Mouse (Mus musculus) olfactory bulb, adult 2 months (tissue): Measurements from ENCODE around the gene Drd5. TPM values are rescaled to one million over a fixed set of nuclear protein-coding genes. Genes with fewer than 3 reads are reported as not detected.

Source experiments
- H3K27ac ChIP-seq: fragments of 200-500 bp; 2 replicates; pipeline ENCODE4 v1.5.1; 2012; ENCODE audit warnings: low read depth, low read length; ENCODE audit not compliant: insufficient read depth
- H3K4me1 ChIP-seq: fragments of 200-500 bp; 2 replicates; pipeline ENCODE4 v1.6.1; 2012; ENCODE audit warnings: low read length; ENCODE audit not compliant: control insufficient read depth, insufficient read depth
- H3K4me3 ChIP-seq: fragments of 200-500 bp; 2 replicates; pipeline ENCODE4 v1.5.1; 2012; ENCODE audit warnings: mild to moderate bottlenecking, low read depth, low read length, moderate library complexity; ENCODE audit not compliant: insufficient read depth
- CTCF ChIP-seq: fragments of 200-500 bp; IDR thresholded peaks from 2 replicates; pipeline ENCODE4 v1.5.1; 2012; ENCODE audit warnings: low read depth, mild to moderate bottlenecking, low read length, moderate library complexity; ENCODE audit not compliant: insufficient read depth
- POLR2A ChIP-seq: fragments of 200-500 bp; IDR thresholded peaks from 2 replicates; pipeline ENCODE4 v1.6.1; 2012; ENCODE audit warnings: mild to moderate bottlenecking, low read depth, low read length, moderate library complexity; ENCODE audit not compliant: insufficient read depth
- WGBS: fragments of 180-500 bp; shearing (Covaris S2); methylation state at CpG from one replicate; pipeline ENCODE4 v1.1.7; 2018; 5-methylcytosine and 5-hydroxymethylcytosine counted together
- polyA plus RNA-seq: library from polyadenylated mRNA; stranded (reverse); fragments of >200 nt; gene quantifications from 2 replicates; pipeline ENCODE4 v1.2.4, GENCODE M21; 2012; ENCODE audit warnings: low replicate concordance; ENCODE audit not compliant: missing spikeins, insufficient read depth, insufficient read length

Drd5 gene
- polyA plus RNA-seq, result not detected in 2 replicates

DNA sequence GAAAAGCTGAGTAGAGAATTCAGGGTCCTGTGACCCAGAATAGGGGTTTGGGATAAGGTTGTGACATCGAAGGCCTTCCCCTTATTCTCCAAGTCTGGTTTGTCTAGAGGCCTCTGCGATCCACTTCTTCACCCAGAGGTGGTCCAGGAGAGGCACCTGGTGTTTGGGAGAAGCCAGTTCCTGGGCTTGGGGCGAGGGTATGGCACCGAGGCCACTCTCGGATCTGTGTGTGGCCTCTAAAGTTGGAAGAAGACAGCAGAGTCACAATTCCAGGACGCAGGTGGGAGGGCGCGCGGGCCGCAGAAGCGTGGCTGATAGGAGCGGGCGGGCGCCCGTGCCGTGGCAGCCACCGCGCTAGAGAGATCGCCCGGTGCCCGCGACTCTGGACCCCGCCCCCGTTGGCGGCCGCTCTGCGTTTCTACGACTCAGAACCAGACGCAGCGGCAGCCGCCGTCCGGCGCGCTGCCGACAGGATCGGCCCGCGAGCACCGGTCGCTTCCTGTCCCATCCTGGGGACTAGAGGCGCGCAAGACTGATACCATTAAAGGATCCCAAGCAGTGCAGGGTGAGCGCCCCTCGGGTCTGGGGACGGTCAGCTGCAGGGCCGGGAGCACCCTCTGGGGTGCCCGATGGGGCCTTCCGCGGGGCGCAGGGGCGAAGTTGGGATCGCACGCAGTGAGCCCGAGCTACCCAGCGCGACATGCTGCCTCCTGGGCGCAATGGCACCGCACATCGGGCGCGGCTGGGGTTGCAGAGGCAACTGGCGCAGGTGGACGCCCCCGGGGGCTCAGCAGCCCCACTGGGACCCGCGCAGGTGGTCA, at the start of gene Drd5:
Drd5 (plus strand) TSS at position 402 of the 821 bp plus-strand sequence.
- no peak within 1 kb of the TSS for H3K27ac ChIP-seq
- TF ChIP-seq POLR2A, result no peak
- TF ChIP-seq CTCF, result no peak
- H3K4me1 ChIP-seq, result peaks cover 15% of the 10 kb centered on the region
- 3% methylated on average over 67 of the region's 67 CpGs for WGBS
- peak within 1 kb of the TSS; percentile 44 for H3K4me3 ChIP-seq

DNA sequence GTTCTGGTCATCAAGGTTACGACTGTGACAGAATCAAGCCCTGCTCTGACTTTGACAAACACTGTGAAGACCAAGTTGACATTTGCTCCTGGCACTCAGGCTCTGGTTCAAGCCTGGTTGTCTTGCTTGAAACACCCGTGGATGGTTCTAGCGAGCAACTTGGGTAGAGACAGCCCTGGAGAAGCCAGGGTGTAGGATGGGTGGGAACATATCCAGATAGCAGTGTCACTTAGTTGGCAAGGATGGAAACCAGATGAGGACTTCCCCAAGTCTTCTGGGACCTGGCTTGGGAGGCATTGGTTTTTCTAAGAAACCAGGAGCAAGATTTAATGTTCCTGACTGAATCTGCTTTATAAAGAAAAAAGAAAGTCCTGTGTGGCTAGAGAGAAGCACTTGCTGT, 48.2 kb upstream of the Drd5 start:
- WGBS, result 80% methylated on average over 3 of the region's 3 CpGs

DNA sequence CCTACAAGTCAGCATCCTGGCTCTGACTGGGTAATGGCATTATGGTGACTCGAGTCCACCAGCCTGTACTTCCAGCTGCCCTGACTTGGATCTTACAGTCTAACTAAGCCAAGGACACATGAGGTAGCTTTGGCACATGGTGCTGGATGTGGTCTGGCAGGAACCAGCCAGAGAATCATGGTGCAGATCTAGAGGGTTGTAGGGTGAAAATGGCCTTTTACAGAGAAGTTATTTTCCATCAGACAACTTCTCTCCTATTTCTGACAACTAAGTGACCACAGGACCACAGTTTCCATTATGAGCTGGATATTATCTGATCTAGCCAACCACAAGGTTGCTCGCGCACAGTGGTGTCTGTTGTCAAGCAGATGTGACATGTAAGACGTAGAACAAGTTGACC, 45.3 kb upstream of the Drd5 start:
- 92% methylated on average over 4 of the region's 4 CpGs for WGBS
- Histone ChIP-seq H3K4me1 (peaks cover 17% of the 10 kb centered on the region), H3K27ac (no peak overlapping the region), H3K4me3 (no peak overlapping the region)
- TF ChIP-seq POLR2A, result no peak
- no peak for TF ChIP-seq CTCF

More for the DNA sequence above, 48.2 kb upstream of the Drd5 start:
- TF ChIP-seq POLR2A, result no peak
- no peak for TF ChIP-seq CTCF
- Histone ChIP-seq H3K27ac (no peak overlapping the region), H3K4me1 (no peaks in the 10 kb centered on the region), H3K4me3 (no peak overlapping the region)

DNA sequence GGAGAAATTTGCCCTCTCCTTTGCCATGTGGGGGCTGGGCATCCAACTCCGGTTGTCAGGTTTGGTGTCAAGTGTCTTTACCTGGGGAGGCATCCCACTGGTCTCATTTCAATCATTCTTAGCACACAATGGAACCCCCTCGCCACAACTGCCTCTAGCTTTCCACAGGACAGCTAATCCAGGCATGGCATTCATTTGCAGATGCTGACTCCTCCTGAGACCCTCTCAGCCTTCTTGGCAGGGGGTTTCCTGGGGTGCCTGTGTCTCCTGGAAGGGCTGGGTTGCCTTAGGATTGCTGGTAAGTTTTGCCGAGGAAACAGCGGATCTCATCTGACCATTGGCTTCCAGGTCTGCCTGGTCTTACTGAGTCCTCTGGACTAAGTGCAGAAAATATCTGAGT, 43.4 kb upstream of the Drd5 start, which contains the start of gene Otop1:
Otop1 (plus strand) TSS at position 202 of the 400 bp plus-strand sequence.
- Histone ChIP-seq H3K27ac (no peak within 1 kb of the TSS), H3K4me3 (no peak within 1 kb of the TSS), H3K4me1 (peaks cover 17% of the 10 kb centered on the region)
- TF ChIP-seq CTCF, result no peak
- WGBS, result 23% methylated on average over 4 of the region's 4 CpGs

DNA sequence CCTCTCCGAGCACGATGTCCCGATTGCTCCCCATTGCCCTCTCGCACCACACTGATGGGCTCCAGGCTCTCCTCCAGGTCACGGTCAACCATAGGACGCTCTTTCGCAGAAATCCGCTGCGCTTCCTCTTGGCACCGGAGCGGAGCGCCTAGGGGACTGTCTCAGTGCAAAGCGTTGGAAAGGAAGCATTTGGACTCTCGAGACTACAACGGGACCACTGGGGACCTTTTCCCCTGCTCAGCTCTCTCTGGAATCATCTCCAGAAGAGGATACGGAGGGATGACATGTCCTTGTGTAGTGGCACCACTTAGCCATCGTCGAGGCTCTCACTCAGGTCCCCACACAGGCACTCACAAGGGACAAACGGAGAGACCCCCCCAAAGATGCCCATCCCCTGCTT, 42.7 kb upstream of the Drd5 start:
- TF ChIP-seq POLR2A (no peak), CTCF (no peak)
- Histone ChIP-seq H3K27ac (no peak overlapping the region), H3K4me1 (peaks cover 17% of the 10 kb centered on the region), H3K4me3 (no peak overlapping the region)
- WGBS, result 2% methylated on average over 19 of the region's 19 CpGs

DNA sequence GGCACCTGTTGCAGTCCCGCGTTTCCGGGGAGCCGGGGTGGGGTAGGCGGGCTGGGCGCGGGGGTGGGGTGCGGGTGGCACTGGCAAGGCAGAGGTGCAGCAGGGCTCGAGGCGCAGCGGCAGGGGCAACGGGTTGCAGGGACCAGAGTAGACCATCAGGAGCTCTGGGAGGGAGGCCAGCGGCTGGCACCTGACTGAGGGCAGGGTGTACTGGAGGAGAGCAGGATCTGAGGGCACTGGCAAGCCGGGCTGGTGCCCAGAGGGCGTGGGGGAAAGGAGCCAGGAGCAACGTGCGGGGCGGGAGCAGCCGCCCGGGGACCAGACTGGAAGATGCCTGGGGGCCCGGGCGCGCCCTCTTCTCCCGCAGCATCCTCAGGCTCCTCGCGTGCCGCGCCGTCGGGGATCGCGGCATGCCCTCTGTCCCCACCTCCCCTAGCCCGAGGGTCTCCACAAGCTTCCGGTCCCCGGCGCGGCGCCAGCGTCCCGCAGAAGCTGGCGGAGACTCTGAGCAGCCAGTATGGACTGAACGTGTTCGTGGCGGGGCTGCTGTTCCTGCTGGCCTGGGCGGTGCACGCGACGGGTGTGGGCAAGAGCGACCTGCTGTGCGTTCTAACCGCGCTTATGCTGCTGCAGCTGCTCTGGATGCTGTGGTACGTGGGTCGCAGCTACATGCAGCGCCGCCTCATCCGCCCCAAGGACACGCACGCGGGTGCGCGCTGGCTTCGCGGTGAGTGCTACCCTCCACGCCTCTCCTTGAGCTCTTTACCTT, 41.9 kb upstream of the Drd5 start:
- peaks cover 17% of the 10 kb centered on the region for H3K4me1 ChIP-seq
- WGBS, result under 1% methylated on average over 65 of the region's 65 CpGs
- H3K27ac ChIP-seq, result no peak overlapping the region
- H3K4me3 ChIP-seq, result peak overlapping the region; percentile 27
- TF ChIP-seq POLR2A (no peak), CTCF (no peak)

DNA sequence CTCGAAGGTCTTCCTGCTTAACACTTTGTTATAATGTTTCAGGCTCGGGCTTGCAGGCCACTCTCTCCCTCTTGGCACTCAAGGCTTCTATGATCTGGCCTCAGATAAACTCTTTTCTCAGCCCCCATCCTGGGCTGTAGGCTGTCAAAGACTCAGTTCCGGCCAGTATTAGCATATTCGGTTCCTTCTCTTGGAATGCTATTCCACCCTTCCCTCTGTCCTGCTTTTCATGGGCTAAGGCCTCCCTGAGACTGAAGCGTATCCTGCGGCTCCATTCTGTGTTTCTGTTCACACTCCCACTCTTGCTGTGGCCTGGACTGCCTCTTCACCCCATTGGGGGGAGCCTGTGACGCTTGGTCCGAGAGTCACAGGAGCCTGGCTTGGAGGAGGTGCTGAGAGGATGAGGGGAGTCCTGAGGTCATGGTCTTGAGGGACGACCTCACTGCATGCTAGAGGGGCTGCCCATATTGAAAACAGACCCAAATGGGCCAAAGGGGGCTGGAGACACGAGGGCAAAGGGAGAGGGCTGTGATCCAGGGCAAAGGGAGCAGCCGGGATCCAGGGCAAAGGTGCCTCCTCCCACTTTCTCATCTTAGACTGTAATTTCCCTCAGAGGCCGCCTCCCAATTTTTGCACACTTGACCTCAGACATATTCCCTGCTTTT, 41.1 kb upstream of the Drd5 start:
- 42% methylated on average over 12 of the region's 12 CpGs for WGBS
- H3K27ac ChIP-seq, result no peak overlapping the region
- H3K4me1 ChIP-seq, result peaks cover 17% of the 10 kb centered on the region
- no peak for TF ChIP-seq POLR2A
- TF ChIP-seq CTCF, result no peak
- no peak overlapping the region; the same call in 1 of the 2 replicates for H3K4me3 ChIP-seq

DNA sequence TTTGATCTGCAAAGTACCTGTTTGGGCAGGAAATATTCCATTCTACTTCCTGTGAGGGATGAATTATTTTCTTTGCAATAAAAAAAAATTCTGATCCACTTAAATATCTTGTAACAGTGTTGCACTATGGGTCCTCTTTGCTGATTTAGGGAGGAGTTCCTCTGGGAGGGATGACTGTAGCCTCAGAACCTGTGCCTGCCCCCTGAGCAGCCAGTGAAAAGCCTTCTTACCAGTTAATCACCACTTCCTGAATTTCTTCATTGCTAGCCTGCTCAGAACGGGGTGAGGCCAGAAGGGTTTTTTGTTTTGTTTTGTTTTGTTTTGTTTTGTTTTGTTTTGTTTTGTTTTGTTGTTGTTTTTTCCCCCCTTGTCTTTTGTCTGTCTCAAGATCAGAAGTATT, 39.1 kb upstream of the Drd5 start:
- 36% methylated on average over 1 of the region's 1 CpGs for WGBS
- H3K27ac ChIP-seq, result no peak overlapping the region
- H3K4me1 ChIP-seq, result peaks cover 17% of the 10 kb centered on the region
- TF ChIP-seq CTCF (no peak), POLR2A (no peak)
- no peak overlapping the region for H3K4me3 ChIP-seq

DNA sequence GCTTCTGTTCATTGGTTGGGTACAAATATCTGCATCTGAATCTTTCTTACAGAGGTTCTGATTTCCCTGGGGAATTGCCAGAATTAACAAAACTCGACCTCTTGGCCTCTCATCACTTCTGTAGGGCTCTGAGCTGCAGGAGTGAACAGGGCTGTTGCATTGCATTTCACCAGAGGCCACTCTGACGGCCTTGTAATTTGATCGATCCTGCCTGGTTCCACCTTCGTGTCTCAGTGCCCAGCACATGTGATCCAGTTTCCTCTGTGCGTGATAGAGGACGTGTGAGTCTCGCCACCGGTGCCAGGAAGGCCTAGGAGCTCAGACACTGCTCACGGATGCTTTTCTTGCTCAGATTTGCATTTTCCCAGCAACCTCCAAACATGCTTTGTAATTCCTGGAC, 33.4 kb upstream of the Drd5 start:
- TF ChIP-seq POLR2A, result no peak
- TF ChIP-seq CTCF, result no peak
- Histone ChIP-seq H3K27ac (no peak overlapping the region), H3K4me1 (no peaks in the 10 kb centered on the region), H3K4me3 (no peak overlapping the region)
- WGBS, result 82% methylated on average over 9 of the region's 9 CpGs
